Mouse (Mus musculus): ENCODE data around the gene Il11ra1. TPM values are rescaled to one million over a fixed set of nuclear protein-coding genes. Genes with fewer than 3 reads are reported as not detected.
"Not testable (repeated sequence)": the region's sequence is repeated elsewhere in the genome, so short reads cannot be mapped to it uniquely, and the experiment has no call there.

Gene Il11ra1
- polyA plus RNA-seq, 1 experiment from 2014 or later: 136 TPM

GRCm38 (mm10) chr4:41759656-41760287 is 60.0 kb downstream of the Il11ra1 start:
- no peaks in the 10 kb centered on the region for H3K27me3 ChIP-seq
- peak overlapping the region; percentile 49 for H3K4me3 ChIP-seq
- H3K9me3 ChIP-seq: no peaks in the 10 kb centered on the region
- peak overlapping the region; percentile 90 for H3K27ac ChIP-seq
- ATAC-seq (ENCODE audit: borderline replicate concordance, extremely low read depth, low FRiP score, low TSS enrichment): no peak
- 0 out of 2 replicates have a peak, but pooled peaks cover 6% of the 10 kb centered on the region for H3K36me3 ChIP-seq
- H3K9ac ChIP-seq: peak overlapping the region; percentile 51
- 20% methylated on average over 6 of the region's 6 CpGs for WGBS
- H3K4me2 ChIP-seq: peak overlapping the region; percentile 64
- H3K4me1 ChIP-seq: peaks cover 49% of the 10 kb centered on the region

- Histone ChIP-seq H3K4me1 (peaks cover 46% of the 10 kb centered on the region), H3K4me3 (peak overlapping the region; percentile 49), H3K9ac (peak overlapping the region; percentile 51), H3K4me2 (peak overlapping the region; percentile 64), H3K27me3 (no peaks in the 10 kb centered on the region), H3K36me3 (0 out of 2 replicates have a peak, but pooled peaks cover 6% of the 10 kb centered on the region), H3K27ac (peak overlapping the region; percentile 90), H3K9me3 (no peaks in the 10 kb centered on the region)
- peak; percentile 90 for ATAC-seq (ENCODE audit: borderline replicate concordance, extremely low read depth, low FRiP score, low TSS enrichment)
- WGBS: 0% methylated on average over 15 of the region's 15 CpGs
These were observed 60.5 kb downstream of the Il11ra1 start for GRCm38 (mm10) chr4:41760288-41760721.

- Histone ChIP-seq H3K9ac (peak overlapping the region; percentile 51), H3K4me2 (peak overlapping the region; percentile 64), H3K4me1 (peaks cover 46% of the 10 kb centered on the region), H3K27ac (peak overlapping the region; percentile 90), H3K27me3 (no peaks in the 10 kb centered on the region), H3K4me3 (peak overlapping the region; percentile 49), H3K36me3 (0 out of 2 replicates have a peak, but pooled peaks cover 6% of the 10 kb centered on the region), H3K9me3 (no peaks in the 10 kb centered on the region)
- 46% methylated on average over 4 of the region's 4 CpGs for WGBS
- peak; percentile 23; the same call in 1 of the 2 replicates for ATAC-seq (ENCODE audit: borderline replicate concordance, extremely low read depth, low FRiP score, low TSS enrichment)
These were observed 61.1 kb downstream of the Il11ra1 start for GRCm38 (mm10) chr4:41760911-41761310.

GRCm38 (mm10) chr4:41761680-41762079 is 61.9 kb downstream of the Il11ra1 start:
- Histone ChIP-seq H3K9me3 (no peaks in the 10 kb centered on the region), H3K27me3 (no peaks in the 10 kb centered on the region), H3K36me3 (0 out of 2 replicates have a peak, but pooled peaks cover 6% of the 10 kb centered on the region), H3K9ac (peak overlapping the region; percentile 51; the same call in 1 of the 2 replicates), H3K4me2 (peak overlapping the region; percentile 64), H3K27ac (peak overlapping the region; percentile 90), H3K4me3 (peak overlapping the region; percentile 49), H3K4me1 (peaks cover 39% of the 10 kb centered on the region)
- no peak for ATAC-seq (ENCODE audit: borderline replicate concordance, extremely low read depth, low FRiP score, low TSS enrichment)

- no peaks in the 10 kb centered on the region for H3K9me3 ChIP-seq
- no peaks in the 10 kb centered on the region for H3K27me3 ChIP-seq
- peaks cover 37% of the 10 kb centered on the region for H3K4me1 ChIP-seq
- H3K4me2 ChIP-seq: peak overlapping the region; percentile 64
- H3K36me3 ChIP-seq: 0 out of 2 replicates have a peak, but pooled peaks cover 6% of the 10 kb centered on the region
- H3K27ac ChIP-seq: peak overlapping the region; percentile 90
- 28% methylated on average over 8 of the region's 8 CpGs for WGBS
- ATAC-seq (ENCODE audit: borderline replicate concordance, extremely low read depth, low FRiP score, low TSS enrichment): peak; percentile 53
- peak overlapping the region; percentile 49; the same call in 1 of the 2 replicates for H3K4me3 ChIP-seq
- H3K9ac ChIP-seq: no peak overlapping the region; the same call in 1 of the 2 replicates
These were observed 62.4 kb downstream of the Il11ra1 start for GRCm38 (mm10) chr4:41762099-41762687.

GRCm38 (mm10) chr4:41762688-41763114 is 62.9 kb downstream of the Il11ra1 start:
- not testable (repeated sequence) for H3K9me3 ChIP-seq, H3K9ac ChIP-seq, H3K27me3 ChIP-seq, H3K36me3 ChIP-seq
- WGBS: 39% methylated on average over 8 of the region's 8 CpGs
- Histone ChIP-seq H3K4me1 (peaks cover 37% of the 10 kb centered on the region), H3K4me2 (peak overlapping the region; percentile 64), H3K27ac (peak overlapping the region; percentile 90), H3K4me3 (peak overlapping the region; percentile 49; the same call in 1 of the 2 replicates)
- peak; percentile 31; the same call in 1 of the 2 replicates for ATAC-seq (ENCODE audit: borderline replicate concordance, extremely low read depth, low FRiP score, low TSS enrichment)

- not testable (repeated sequence) for ATAC-seq (ENCODE audit: borderline replicate concordance, extremely low read depth, low FRiP score, low TSS enrichment); H3K9ac ChIP-seq; H3K27me3 ChIP-seq; H3K4me2 ChIP-seq; H3K4me3 ChIP-seq; H3K9me3 ChIP-seq; H3K27ac ChIP-seq; H3K36me3 ChIP-seq
- H3K4me1 ChIP-seq: peaks cover 37% of the 10 kb centered on the region
- WGBS: 64% methylated on average over 4 of the region's 6 CpGs
These were observed 63.4 kb downstream of the Il11ra1 start for GRCm38 (mm10) chr4:41763176-41763575.

- not testable (repeated sequence) for H3K9ac ChIP-seq; H3K4me1 ChIP-seq; H3K27me3 ChIP-seq; H3K4me2 ChIP-seq; H3K9me3 ChIP-seq; H3K4me3 ChIP-seq; H3K27ac ChIP-seq; H3K36me3 ChIP-seq; ATAC-seq (ENCODE audit: borderline replicate concordance, extremely low read depth, low FRiP score, low TSS enrichment)
- 76% methylated on average over 10 of the region's 10 CpGs for WGBS
These were observed 67.5 kb downstream of the Il11ra1 start for GRCm38 (mm10) chr4:41767301-41767700.

GRCm38 (mm10) chr4:41772946-41773345 is 73.2 kb downstream of the Il11ra1 start:
- H3K9me3 ChIP-seq; H3K4me1 ChIP-seq; H3K9ac ChIP-seq; H3K27ac ChIP-seq; ATAC-seq (ENCODE audit: borderline replicate concordance, extremely low read depth, low FRiP score, low TSS enrichment); H3K27me3 ChIP-seq; H3K36me3 ChIP-seq: not testable (repeated sequence)
- H3K4me3 ChIP-seq: peak overlapping the region; percentile 24
- WGBS: 5% methylated on average over 9 of the region's 16 CpGs
- H3K4me2 ChIP-seq: peak overlapping the region; percentile 47

- Histone ChIP-seq H3K4me3 (peak overlapping the region; percentile 44), H3K4me2 (peak overlapping the region; percentile 54), H3K27ac (0 out of 2 replicates have a peak overlapping the region, but pooled peaks have one; percentile 47)
- 3% methylated on average over 18 of the region's 25 CpGs for WGBS
- not testable (repeated sequence) for H3K36me3 ChIP-seq; H3K4me1 ChIP-seq; H3K27me3 ChIP-seq; ATAC-seq (ENCODE audit: borderline replicate concordance, extremely low read depth, low FRiP score, low TSS enrichment); H3K9me3 ChIP-seq; H3K9ac ChIP-seq
These were observed 73.7 kb downstream of the Il11ra1 start for GRCm38 (mm10) chr4:41773502-41773901.

- H3K4me3 ChIP-seq: peak within 1 kb of the TSS; percentile 44
- H3K27ac ChIP-seq: peak within 1 kb of the TSS; percentile 47
- peak within 1 kb of the TSS; percentile 54 for H3K4me2 ChIP-seq
- WGBS: under 1% methylated on average over 12 of the region's 14 CpGs
- H3K9ac ChIP-seq; H3K4me1 ChIP-seq; H3K36me3 ChIP-seq; H3K27me3 ChIP-seq; H3K9me3 ChIP-seq; ATAC-seq (ENCODE audit: borderline replicate concordance, extremely low read depth, low FRiP score, low TSS enrichment): not testable (repeated sequence)
These were observed 74.2 kb downstream of the Il11ra1 start, which contains the start of gene Ccl27a for GRCm38 (mm10) chr4:41774002-41774401. TSS of gene Ccl27a (minus strand) at chr4:41774247.

- not testable (repeated sequence) for H3K36me3 ChIP-seq; H3K9me3 ChIP-seq; ATAC-seq (ENCODE audit: borderline replicate concordance, extremely low read depth, low FRiP score, low TSS enrichment); H3K4me1 ChIP-seq; H3K27me3 ChIP-seq; H3K9ac ChIP-seq
- peak overlapping the region; percentile 47 for H3K27ac ChIP-seq
- peak overlapping the region; percentile 44 for H3K4me3 ChIP-seq
- H3K4me2 ChIP-seq: peak overlapping the region; percentile 54
- WGBS: 64% methylated on average over 3 of the region's 3 CpGs
These were observed 74.7 kb downstream of the Il11ra1 start for GRCm38 (mm10) chr4:41774506-41774905.
